Mouse (Mus musculus): Measurements from ENCODE around the gene Cpa1.

The Cpa1 gene

GRCm38 (mm10) chr6:30621986-30622389 lies 17.0 kb upstream of the Cpa1 start:
- no peak for DNase-seq

GRCm38 (mm10) chr6:30624763-30625162 lies 14.3 kb upstream of the Cpa1 start:
- no peak for DNase-seq

- DNase-seq: no peak
Measured at GRCm38 (mm10) chr6:30628152-30628551, 10.9 kb upstream of the Cpa1 start.

GRCm38 (mm10) chr6:30629989-30630388 lies 9.0 kb upstream of the Cpa1 start:
- no peak for DNase-seq

- no peak for DNase-seq
Measured at GRCm38 (mm10) chr6:30635361-30635862, 3.6 kb upstream of the Cpa1 start.

GRCm38 (mm10) chr6:30636186-30636842 lies 2.7 kb upstream of the Cpa1 start:
- no peak for DNase-seq

GRCm38 (mm10) chr6:30643694-30644460 lies 4.9 kb downstream of the Cpa1 start:
- no peak for DNase-seq

- no peak for DNase-seq
Measured at GRCm38 (mm10) chr6:30644462-30644861, 5.4 kb downstream of the Cpa1 start.

- DNase-seq: no peak
Measured at GRCm38 (mm10) chr6:30645379-30645778, 6.4 kb downstream of the Cpa1 start.

GRCm38 (mm10) chr6:30649651-30650296 lies 10.8 kb downstream of the Cpa1 start:
- DNase-seq: no peak

- no peak for DNase-seq
Measured at GRCm38 (mm10) chr6:30652425-30653188, 13.6 kb downstream of the Cpa1 start.

- no peak for DNase-seq
Measured at GRCm38 (mm10) chr6:30653518-30653917, 14.5 kb downstream of the Cpa1 start.

GRCm38 (mm10) chr6:30654402-30654859 lies 15.4 kb downstream of the Cpa1 start:
- DNase-seq: no peak

GRCm38 (mm10) chr6:30654932-30655331 lies 15.9 kb downstream of the Cpa1 start:
- no peak for DNase-seq

GRCm38 (mm10) chr6:30657279-30657678 lies 18.3 kb downstream of the Cpa1 start:
- no peak for DNase-seq

- DNase-seq: no peak
Measured at GRCm38 (mm10) chr6:30658619-30659018, 19.6 kb downstream of the Cpa1 start.

- DNase-seq: no peak
Measured at GRCm38 (mm10) chr6:30664776-30665175, 25.8 kb downstream of the Cpa1 start.

- DNase-seq: no peak
Measured at GRCm38 (mm10) chr6:30665296-30665695, 26.3 kb downstream of the Cpa1 start.

- DNase-seq: no peak
Measured at GRCm38 (mm10) chr6:30666043-30666442, 27.0 kb downstream of the Cpa1 start.

GRCm38 (mm10) chr6:30667585-30667984 lies 28.6 kb downstream of the Cpa1 start:
- DNase-seq: no peak

- DNase-seq: no peak
Measured at GRCm38 (mm10) chr6:30671696-30672095, 32.7 kb downstream of the Cpa1 start.

- DNase-seq: no peak
Measured at GRCm38 (mm10) chr6:30673764-30674561, 34.9 kb downstream of the Cpa1 start.

Measured in kidney, adult 8-10 months (tissue).